Mouse (Mus musculus) hindbrain, embryonic 13.5 days (tissue): ENCODE measurements around the gene Dnajc16. TPM values are rescaled to one million over a fixed set of nuclear protein-coding genes. Genes with fewer than 3 reads are reported as not detected.

ENCODE experiments used
- ATAC-seq: fragments of 200-750 bp; cut with Nextera tagmentation; 2 replicates; pipeline ENCODE4 v1.8.0; 2017; ENCODE audit warnings: moderate TSS enrichment; ENCODE audit not compliant: low FRiP score
- H3K27ac ChIP-seq: fragments of 300-500 bp; sonication (generic); 2 replicates; pipeline ENCODE4 v1.5.1; 2015; ENCODE audit warnings: inconsistent platforms, mild to moderate bottlenecking, moderate library complexity
- H3K27me3 ChIP-seq: fragments of 300-500 bp; sonication (generic); 2 replicates; pipeline ENCODE4 v1.6.1; 2015; ENCODE audit warnings: mild to moderate bottlenecking, inconsistent platforms
- H3K36me3 ChIP-seq: fragments of 300-500 bp; sonication (generic); 2 replicates; pipeline ENCODE4 v1.6.1; 2015; ENCODE audit warnings: mild to moderate bottlenecking, inconsistent platforms
- H3K4me1 ChIP-seq: fragments of 300-500 bp; sonication (generic); replicated peaks from 2 replicates; pipeline ENCODE4 v1.6.1; 2015; ENCODE audit warnings: inconsistent platforms
- H3K4me2 ChIP-seq: fragments of 300-500 bp; sonication (generic); 2 replicates; pipeline ENCODE4 v1.6.1; 2015; ENCODE audit warnings: inconsistent platforms, mild to moderate bottlenecking, moderate library complexity
- H3K4me3 ChIP-seq: fragments of 300-500 bp; sonication (generic); 2 replicates; pipeline ENCODE4 v1.5.1; 2015; ENCODE audit warnings: mild to moderate bottlenecking, inconsistent platforms
- H3K9ac ChIP-seq: fragments of 300-500 bp; sonication (generic); 2 replicates; pipeline ENCODE4 v1.6.1; 2015; ENCODE audit warnings: mild to moderate bottlenecking, inconsistent platforms
- H3K9me3 ChIP-seq: fragments of 300-500 bp; sonication (generic); 2 replicates; pipeline ENCODE4 v1.6.1; 2016; ENCODE audit warnings: inconsistent platforms
- WGBS: fragments of 180-500 bp; shearing (Covaris S2); methylation state at CpG from one replicate; pipeline ENCODE4 v1.1.7; 2015; 5-methylcytosine and 5-hydroxymethylcytosine counted together
- polyA plus RNA-seq: library from polyadenylated mRNA; unstranded; fragments of >200 nt; fragmentation: Nextera tagmentation; extraction: Ambion mirVana; gene quantifications from 2 replicates; pipeline ENCODE4 v1.2.1, GENCODE M21; 2015

Gene Dnajc16
- polyA plus RNA-seq, 1 experiment from 2014 or later, result 6.5 TPM

DNA sequence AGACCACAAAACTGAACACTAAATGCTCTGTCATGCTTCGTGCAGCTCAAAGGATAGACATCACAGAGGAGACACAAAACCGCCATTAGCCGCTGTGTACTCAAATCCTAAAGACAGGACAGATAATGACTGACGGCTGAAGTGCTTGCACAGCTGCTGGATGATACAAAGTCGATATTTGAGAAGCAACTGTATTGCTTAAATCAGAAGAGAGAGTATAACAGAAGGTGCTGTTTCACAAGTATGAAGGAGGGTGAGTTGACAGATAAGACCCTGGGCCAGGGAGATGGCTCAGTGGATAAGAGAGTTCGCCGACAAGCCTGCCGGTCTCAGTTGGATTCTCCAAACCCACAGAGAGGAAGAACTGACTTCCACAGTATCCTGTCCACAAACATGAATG lies 18.9 kb downstream of the Dnajc16 start:
- no peaks in the 10 kb centered on the region for H3K27me3 ChIP-seq
- 92% methylated on average over 8 of the region's 8 CpGs for WGBS

DNA sequence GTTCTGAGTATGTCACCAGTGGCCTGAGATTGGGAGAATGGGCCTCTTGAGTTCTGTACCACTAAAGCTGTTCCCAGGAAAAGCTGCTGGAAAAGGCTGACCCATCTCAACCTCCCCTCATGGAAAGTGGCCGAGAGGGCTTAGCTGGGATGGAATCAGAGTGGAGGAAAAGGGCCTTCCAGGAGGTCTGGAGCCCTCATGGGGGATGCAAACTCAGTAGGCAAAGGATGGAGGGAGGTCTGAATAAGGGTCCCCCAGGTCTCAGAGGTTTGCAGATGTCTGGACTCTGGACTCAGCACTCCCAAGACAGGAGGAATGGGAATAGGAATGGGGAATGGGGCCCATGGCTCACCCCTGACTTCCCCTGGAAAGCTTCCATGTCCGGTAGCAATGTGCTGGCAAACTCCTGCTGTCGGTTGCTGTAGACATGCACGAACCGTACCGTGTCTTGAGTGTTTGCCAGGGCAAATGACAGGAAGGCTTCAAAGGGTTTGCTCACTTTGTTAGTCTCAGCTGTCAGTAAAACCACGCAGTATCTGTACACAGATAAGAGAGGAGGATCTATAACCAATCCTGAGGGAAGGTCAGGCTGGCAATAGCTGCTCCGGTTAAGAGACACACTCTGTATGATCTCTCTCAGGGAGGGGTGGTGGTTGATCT lies 21.1 kb downstream of the Dnajc16 start:
- peaks cover 24% of the 10 kb centered on the region for H3K4me1 ChIP-seq
- H3K36me3 ChIP-seq, result peaks cover 96% of the 10 kb centered on the region
- H3K4me2 ChIP-seq, result no peak overlapping the region
- H3K4me3 ChIP-seq, result no peak overlapping the region
- H3K27me3 ChIP-seq, result no peaks in the 10 kb centered on the region
- no peak overlapping the region for H3K27ac ChIP-seq
- 94% methylated on average over 8 of the region's 8 CpGs for WGBS
- H3K9me3 ChIP-seq, result no peaks in the 10 kb centered on the region
- ATAC-seq, result no peak
- no peak overlapping the region for H3K9ac ChIP-seq

More for the DNA sequence above, 18.9 kb downstream of the Dnajc16 start:
- no peak for ATAC-seq
- no peak overlapping the region for H3K4me2 ChIP-seq
- no peak overlapping the region for H3K9ac ChIP-seq
- peaks cover 100% of the 10 kb centered on the region for H3K36me3 ChIP-seq
- no peak overlapping the region for H3K27ac ChIP-seq
- H3K4me1 ChIP-seq, result peaks cover 14% of the 10 kb centered on the region
- H3K9me3 ChIP-seq, result no peaks in the 10 kb centered on the region
- no peak overlapping the region for H3K4me3 ChIP-seq

DNA sequence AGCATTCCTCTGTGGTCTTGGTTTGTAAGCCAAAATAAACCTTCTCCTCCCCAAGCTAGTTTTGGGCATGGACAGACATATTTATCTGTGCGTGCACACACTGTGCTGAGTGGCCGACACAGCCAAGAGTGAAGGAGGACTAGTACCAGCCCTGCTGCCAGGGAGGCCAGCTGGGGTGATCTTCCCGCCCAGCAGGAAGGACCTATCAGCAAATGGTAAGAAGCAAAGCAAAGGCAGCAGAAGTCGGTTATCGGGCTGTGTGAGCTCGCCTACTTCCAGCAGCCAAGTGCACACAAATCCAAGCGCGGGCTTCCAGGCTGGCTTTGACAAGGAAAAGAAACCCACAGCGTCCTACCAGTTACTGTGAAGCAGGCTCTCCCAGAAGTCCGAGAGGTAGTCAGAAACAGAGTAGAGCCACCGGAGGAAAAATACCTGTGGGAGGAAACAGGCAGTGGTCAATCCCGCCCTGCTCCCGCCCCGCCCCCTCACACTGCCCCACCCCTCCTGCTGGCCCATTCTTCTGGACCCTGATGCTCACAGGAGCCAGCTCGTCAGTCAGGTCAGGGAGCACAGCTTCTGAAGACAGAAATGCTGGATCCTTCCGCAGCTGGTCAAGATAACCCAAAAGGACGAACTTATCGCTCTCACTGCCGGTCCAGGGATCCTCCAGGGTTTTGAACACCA lies 23.2 kb downstream of the Dnajc16 start:
- no peak overlapping the region for H3K4me3 ChIP-seq
- H3K36me3 ChIP-seq, result peaks cover 96% of the 10 kb centered on the region
- H3K4me1 ChIP-seq, result peaks cover 24% of the 10 kb centered on the region
- H3K4me2 ChIP-seq, result no peak overlapping the region
- ATAC-seq, result no peak
- no peaks in the 10 kb centered on the region for H3K27me3 ChIP-seq
- H3K9me3 ChIP-seq, result no peaks in the 10 kb centered on the region
- H3K9ac ChIP-seq, result peak overlapping the region; percentile 25; the same call in 1 of the 2 replicates
- peak overlapping the region; percentile 85 for H3K27ac ChIP-seq
- 78% methylated on average over 19 of the region's 19 CpGs for WGBS

DNA sequence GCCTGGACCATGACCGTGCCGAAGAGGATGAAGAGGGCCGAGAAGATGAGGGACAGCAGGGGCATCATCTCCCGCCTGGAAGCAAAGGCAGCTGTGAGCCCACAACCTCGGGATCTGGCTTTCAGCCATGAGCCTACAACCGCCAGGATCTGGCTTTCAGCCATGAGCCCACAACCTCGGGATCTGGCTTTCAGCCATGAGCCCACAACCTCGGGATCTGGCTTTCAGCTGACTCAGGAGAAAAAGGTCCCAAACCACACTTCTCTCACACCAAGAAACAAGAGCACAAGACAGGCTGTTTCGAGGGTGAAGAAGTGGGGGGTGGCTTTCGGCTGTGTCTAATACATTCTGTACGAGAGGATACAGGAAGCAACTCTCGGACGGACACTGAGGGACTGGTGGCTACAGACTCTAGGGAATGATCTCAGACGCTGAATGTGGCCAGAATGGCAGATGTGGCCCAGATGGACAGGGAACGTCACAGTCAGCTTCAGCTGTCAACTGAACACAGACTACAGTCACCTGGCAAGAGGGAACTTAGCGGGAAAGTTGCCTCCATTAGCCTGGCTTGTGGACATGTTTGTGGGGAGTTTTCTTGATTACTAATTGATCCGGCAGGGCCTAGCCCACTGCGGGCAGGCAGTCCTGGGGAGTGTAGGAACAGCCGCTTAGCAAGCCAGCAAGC lies 23.9 kb downstream of the Dnajc16 start:
- Histone ChIP-seq H3K4me3 (no peak overlapping the region), H3K27me3 (no peaks in the 10 kb centered on the region), H3K9ac (no peak overlapping the region), H3K4me2 (no peak overlapping the region; the same call in 1 of the 2 replicates), H3K9me3 (no peaks in the 10 kb centered on the region), H3K27ac (peak overlapping the region; percentile 85), H3K4me1 (peaks cover 24% of the 10 kb centered on the region), H3K36me3 (peaks cover 96% of the 10 kb centered on the region)
- ATAC-seq, result peak; percentile 70
- WGBS, result 54% methylated on average over 19 of the region's 19 CpGs

DNA sequence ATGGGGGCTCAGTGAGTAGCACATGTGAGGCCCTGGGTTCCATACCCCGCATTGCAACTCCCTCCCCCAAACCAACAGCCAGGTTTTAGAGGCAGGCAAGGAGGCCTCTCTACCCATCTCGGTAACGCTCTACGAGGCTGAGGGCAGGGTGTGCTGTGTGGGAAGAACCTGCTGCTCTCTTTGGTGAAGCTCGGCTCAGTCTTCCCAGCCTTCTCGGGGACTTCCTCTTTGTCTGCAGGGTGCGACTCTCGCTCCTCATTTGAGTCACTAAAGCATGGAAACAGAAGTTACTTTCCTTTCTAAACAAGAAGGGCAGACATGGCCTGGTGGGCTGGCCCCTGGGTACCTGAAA lies 24.4 kb downstream of the Dnajc16 start:
- Histone ChIP-seq H3K36me3 (peaks cover 96% of the 10 kb centered on the region), H3K4me2 (no peak overlapping the region; the same call in 1 of the 2 replicates), H3K4me1 (peaks cover 24% of the 10 kb centered on the region), H3K27ac (peak overlapping the region; percentile 85), H3K4me3 (no peak overlapping the region), H3K27me3 (no peaks in the 10 kb centered on the region), H3K9ac (no peak overlapping the region), H3K9me3 (no peaks in the 10 kb centered on the region)
- WGBS, result 75% methylated on average over 8 of the region's 8 CpGs
- peak; percentile 41; the same call in 1 of the 2 replicates for ATAC-seq

DNA sequence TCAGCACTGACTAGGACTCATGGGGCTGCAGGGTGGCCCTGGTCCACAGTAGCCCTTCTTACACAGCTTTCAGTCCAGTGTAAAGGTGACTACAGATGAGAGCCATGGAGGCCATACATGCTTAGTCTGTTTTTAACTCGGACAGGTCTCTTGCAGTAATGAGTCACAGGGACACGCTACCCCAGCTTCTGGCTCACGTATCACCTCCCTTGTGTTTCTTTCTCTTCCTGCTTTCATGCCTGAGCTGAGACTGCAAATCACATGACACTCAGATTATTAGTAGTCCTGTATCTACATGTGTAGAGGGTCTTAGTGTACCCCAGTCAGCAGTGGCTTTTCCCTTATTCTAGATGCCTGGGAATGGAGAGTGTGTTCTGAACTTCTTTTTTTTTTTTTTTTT lies 25.7 kb downstream of the Dnajc16 start:
- H3K27me3 ChIP-seq, result no peaks in the 10 kb centered on the region
- H3K4me3 ChIP-seq, result no peak overlapping the region
- H3K27ac ChIP-seq, result no peak overlapping the region
- peaks cover 90% of the 10 kb centered on the region for H3K36me3 ChIP-seq
- 92% methylated on average over 3 of the region's 3 CpGs for WGBS
- no peak overlapping the region for H3K4me2 ChIP-seq
- peaks cover 24% of the 10 kb centered on the region for H3K4me1 ChIP-seq
- H3K9ac ChIP-seq, result no peak overlapping the region
- ATAC-seq, result no peak
- H3K9me3 ChIP-seq, result no peaks in the 10 kb centered on the region

DNA sequence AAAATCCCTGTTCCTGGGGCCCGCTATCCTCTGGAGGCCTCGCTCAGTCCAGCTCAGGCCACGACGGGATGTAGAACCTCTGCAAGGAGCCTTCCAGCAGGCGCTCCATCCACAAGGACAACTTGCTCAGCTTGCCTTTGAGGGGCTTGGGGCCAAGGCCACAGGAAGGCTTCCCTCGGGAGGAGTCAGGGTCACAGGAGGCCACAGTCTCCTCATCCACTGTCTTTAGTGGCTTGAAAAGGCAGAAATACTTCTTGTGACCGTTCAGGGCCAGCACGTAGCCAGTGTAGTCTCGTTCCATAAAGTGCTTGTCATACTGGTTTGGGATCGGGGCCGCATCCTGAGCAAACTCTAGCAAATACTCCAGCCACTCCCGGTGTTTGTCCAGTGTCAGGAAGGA lies 27.3 kb downstream of the Dnajc16 start:
- peaks cover 84% of the 10 kb centered on the region for H3K36me3 ChIP-seq
- ATAC-seq, result no peak
- WGBS, result 92% methylated on average over 12 of the region's 12 CpGs

DNA sequence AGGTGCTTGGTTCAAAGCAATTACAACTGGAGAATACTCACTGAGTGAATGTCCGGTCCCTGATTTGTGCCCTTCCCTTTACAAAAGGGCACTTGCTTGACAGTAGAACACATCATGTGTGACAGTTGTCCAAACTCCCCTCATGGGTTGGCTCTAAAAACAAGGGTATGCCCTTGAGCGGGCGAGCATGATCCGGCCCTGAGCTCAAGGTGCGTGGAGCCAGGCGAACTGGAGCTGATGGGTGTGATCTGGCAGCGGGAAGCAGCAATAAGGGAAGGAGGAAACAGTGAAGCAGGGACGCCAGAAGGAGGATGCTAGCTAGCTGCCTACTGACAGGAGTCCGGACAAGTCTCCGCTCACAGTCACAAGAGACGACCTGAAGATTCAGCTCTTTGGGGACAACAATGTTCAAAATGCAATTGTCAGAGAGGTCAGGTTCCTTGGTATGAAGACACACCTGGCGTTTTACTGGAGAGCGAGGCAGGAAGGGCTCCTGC lies 28.6 kb downstream of the Dnajc16 start:
- ATAC-seq, result no peak
- Histone ChIP-seq H3K4me2 (no peak overlapping the region), H3K9ac (no peak overlapping the region), H3K9me3 (no peaks in the 10 kb centered on the region), H3K4me3 (no peak overlapping the region), H3K27me3 (no peaks in the 10 kb centered on the region), H3K4me1 (peaks cover 17% of the 10 kb centered on the region), H3K36me3 (peaks cover 75% of the 10 kb centered on the region), H3K27ac (no peak overlapping the region)
- WGBS, result 95% methylated on average over 13 of the region's 13 CpGs

More for the DNA sequence above, 27.3 kb downstream of the Dnajc16 start:
- H3K4me2 ChIP-seq, result no peak overlapping the region
- no peak overlapping the region for H3K27ac ChIP-seq
- H3K9ac ChIP-seq, result no peak overlapping the region
- H3K4me1 ChIP-seq, result peaks cover 27% of the 10 kb centered on the region
- H3K4me3 ChIP-seq, result no peak overlapping the region
- H3K9me3 ChIP-seq, result no peaks in the 10 kb centered on the region
- H3K27me3 ChIP-seq, result no peaks in the 10 kb centered on the region

DNA sequence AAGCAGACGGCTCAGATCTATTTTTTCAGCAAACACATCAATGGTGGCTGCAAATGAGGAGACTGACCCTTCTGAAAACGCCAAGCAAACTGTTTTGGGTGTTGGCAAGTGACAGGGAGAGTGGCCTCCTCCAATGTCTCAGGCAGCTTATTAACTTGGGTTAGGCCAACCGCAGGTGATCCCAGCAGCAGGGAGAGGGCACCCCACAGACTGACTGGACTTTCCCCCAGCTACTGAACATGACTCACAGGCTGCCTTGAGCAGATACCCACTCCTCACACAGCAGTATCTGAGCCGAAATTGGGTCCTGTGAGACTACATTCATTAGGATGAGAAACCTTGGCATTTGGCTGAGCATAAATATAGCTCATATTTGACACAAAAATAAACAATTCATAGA lies 29.8 kb downstream of the Dnajc16 start:
- no peak overlapping the region for H3K27ac ChIP-seq
- ATAC-seq, result no peak
- no peaks in the 10 kb centered on the region for H3K27me3 ChIP-seq
- no peak overlapping the region for H3K9ac ChIP-seq
- no peak overlapping the region for H3K4me2 ChIP-seq
- no peaks in the 10 kb centered on the region for H3K9me3 ChIP-seq
- peaks cover 5% of the 10 kb centered on the region; the same call in 1 of the 2 replicates for H3K4me1 ChIP-seq
- no peak overlapping the region for H3K4me3 ChIP-seq
- WGBS, result 86% methylated on average over 4 of the region's 4 CpGs
- H3K36me3 ChIP-seq, result peaks cover 63% of the 10 kb centered on the region

DNA sequence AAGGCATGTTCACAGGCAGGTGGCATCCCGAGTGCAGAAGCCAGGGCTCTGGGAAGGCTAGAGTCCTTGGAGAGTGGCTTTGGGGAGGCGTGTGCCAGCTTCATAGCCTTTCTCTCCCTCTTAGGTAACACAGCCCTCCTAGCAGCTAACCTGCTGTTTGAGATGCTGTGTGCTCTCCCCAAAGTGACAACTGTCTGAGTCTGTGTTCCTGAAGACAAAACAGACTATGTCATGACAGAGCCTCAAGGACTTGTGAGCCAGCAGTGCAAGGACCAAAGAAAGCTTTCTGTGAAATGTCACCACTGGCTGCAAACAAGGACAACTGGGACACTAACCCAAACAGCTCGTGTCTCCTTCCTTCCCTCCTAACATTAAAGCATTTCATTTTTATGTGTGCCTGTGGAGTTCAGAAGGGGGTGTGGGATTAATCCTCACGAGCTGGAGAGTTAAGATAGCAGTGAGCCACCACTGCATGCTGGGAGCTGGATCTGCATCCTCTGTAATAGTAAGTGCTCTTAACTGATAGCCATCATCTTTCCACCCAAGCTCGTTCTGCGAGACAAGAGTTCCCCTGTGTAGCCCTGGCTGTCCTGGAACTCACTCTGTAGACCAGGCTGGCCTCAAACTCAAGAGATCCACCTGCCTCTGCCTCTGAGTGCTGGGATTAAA lies 31.7 kb downstream of the Dnajc16 start:
- ATAC-seq, result no peak
- Histone ChIP-seq H3K27ac (no peak overlapping the region), H3K27me3 (no peaks in the 10 kb centered on the region), H3K4me3 (no peak overlapping the region), H3K4me2 (no peak overlapping the region), H3K36me3 (peaks cover 48% of the 10 kb centered on the region), H3K9me3 (no peaks in the 10 kb centered on the region), H3K9ac (no peak overlapping the region), H3K4me1 (0 out of 2 replicates have a peak, but pooled peaks cover 3% of the 10 kb centered on the region)
- WGBS, result 80% methylated on average over 6 of the region's 6 CpGs

DNA sequence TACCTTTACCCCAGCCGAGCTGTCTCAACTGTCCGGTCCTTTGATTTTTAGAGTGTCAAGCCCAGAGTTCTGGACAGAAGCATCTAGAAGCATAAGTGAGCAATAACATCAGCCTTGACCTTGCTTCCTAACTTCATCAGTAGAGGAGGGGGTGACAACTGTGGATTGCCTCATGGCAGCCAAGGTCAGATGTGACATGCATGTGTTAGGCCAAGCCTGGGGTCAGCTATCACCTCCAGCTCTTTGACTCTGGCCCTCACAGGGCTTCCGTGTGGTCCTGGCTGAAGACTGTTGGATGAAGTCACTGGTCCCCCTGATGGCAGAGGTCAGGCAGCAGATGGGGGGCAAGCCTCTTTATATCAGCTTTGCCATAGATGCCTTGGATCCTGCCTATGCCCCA lies 33.6 kb downstream of the Dnajc16 start:
- no peaks in the 10 kb centered on the region for H3K9me3 ChIP-seq
- no peaks in the 10 kb centered on the region for H3K27me3 ChIP-seq
- ATAC-seq, result no peak
- H3K27ac ChIP-seq, result no peak overlapping the region
- no peak overlapping the region for H3K4me3 ChIP-seq
- H3K9ac ChIP-seq, result no peak overlapping the region
- 100% methylated on average over 3 of the region's 3 CpGs for WGBS
- H3K4me2 ChIP-seq, result no peak overlapping the region
- H3K36me3 ChIP-seq, result peaks cover 29% of the 10 kb centered on the region
- 0 out of 2 replicates have a peak, but pooled peaks cover 3% of the 10 kb centered on the region for H3K4me1 ChIP-seq

DNA sequence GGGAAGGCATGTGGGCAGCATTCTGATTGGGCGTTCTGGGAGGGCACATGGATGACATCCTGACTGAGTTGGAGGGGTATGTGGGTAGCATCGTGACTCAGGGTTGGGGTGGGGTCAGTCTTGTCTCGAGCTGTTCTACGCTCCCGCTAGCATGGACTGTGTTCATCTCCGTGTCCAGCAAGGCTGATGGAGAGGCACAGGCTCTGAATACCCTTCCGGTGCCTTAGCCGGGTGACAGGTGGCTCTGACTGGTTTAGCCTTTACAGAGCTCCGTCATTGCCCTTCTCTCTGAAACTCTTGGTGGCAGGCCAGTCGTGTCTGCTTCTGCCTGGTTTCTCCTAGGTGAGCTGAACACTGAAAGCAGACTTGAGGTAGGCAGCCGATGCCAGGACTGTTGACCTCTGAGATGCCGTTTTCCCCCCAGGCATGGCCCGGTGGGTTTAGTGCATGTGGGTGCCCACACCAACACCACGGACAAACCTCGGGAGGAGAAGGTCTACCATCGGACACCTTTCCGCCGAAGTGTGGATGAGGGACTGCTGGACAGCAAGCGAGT lies 35.3 kb downstream of the Dnajc16 start:
- H3K9ac ChIP-seq, result no peak overlapping the region
- H3K27ac ChIP-seq, result no peak overlapping the region
- WGBS, result 92% methylated on average over 19 of the region's 19 CpGs
- no peak overlapping the region for H3K4me3 ChIP-seq
- 0 out of 2 replicates have a peak, but pooled peaks cover 3% of the 10 kb centered on the region for H3K4me1 ChIP-seq
- H3K36me3 ChIP-seq, result peaks cover 14% of the 10 kb centered on the region; the same call in 1 of the 2 replicates
- ATAC-seq, result no peak
- no peaks in the 10 kb centered on the region for H3K9me3 ChIP-seq
- H3K4me2 ChIP-seq, result no peak overlapping the region
- H3K27me3 ChIP-seq, result no peaks in the 10 kb centered on the region
